Mouse (Mus musculus) MEL (cell line): ENCODE measurements around the gene Wls.

Source experiments
- CTCF ChIP-seq, 3 experiments: IDR thresholded peaks in 2 of 3; conservative IDR thresholded peaks in 1 of 3; 2 replicates each; pipeline ENCODE4 v1.5.1; 2011 to 2012; ENCODE audit warnings: low read length in 3 of 3, low read depth in 2 of 3, mild to moderate bottlenecking in 2 of 3, improper control_type of control experiment in 1 of 3, inconsistent platforms in 1 of 3, mixed read lengths in 1 of 3, moderate library complexity in 1 of 3; ENCODE audit not compliant: control insufficient read depth in 1 of 3, insufficient read depth in 1 of 3, poor library complexity in 1 of 3, severe bottlenecking in 1 of 3
- EP300 ChIP-seq, 2 experiments: IDR thresholded peaks; 2 replicates each; pipeline ENCODE4 v1.6.1; 2011; ENCODE audit warnings: improper control_type of control experiment in 2 of 2, low read length in 2 of 2, low read depth in 1 of 2, mild to moderate bottlenecking in 1 of 2
- ETS1 ChIP-seq: IDR thresholded peaks from 2 replicates; pipeline ENCODE4 v1.6.1; 2012; ENCODE audit warnings: low read depth, mild to moderate bottlenecking, inconsistent platforms, low read length, improper control_type of control experiment, moderate library complexity
- GATA1 ChIP-seq: IDR thresholded peaks from 2 replicates; pipeline ENCODE4 v1.6.1; 2011; ENCODE audit warnings: low read depth, low read length, improper control_type of control experiment
- HCFC1 ChIP-seq: IDR thresholded peaks from 2 replicates; pipeline ENCODE4 v1.6.1; 2012; ENCODE audit warnings: low read depth, mild to moderate bottlenecking, inconsistent platforms, low read length, improper control_type of control experiment, moderate library complexity
- MAFK ChIP-seq: IDR thresholded peaks from 2 replicates; pipeline ENCODE4 v1.6.1; 2011; ENCODE audit warnings: low read depth, mild to moderate bottlenecking, low read length, improper control_type of control experiment, borderline replicate concordance
- MAZ ChIP-seq: IDR thresholded peaks from 2 replicates; pipeline ENCODE4 v1.6.1; 2012; ENCODE audit warnings: low read depth, mild to moderate bottlenecking, inconsistent platforms, low read length, improper control_type of control experiment
- MYB ChIP-seq: IDR thresholded peaks from 2 replicates; pipeline ENCODE4 v1.6.1; 2011; ENCODE audit warnings: mild to moderate bottlenecking, low read depth, low read length, improper control_type of control experiment
- POLR2A ChIP-seq, 2 experiments: IDR thresholded peaks; 2 replicates each; pipeline ENCODE4 v1.6.1; 2011 to 2012; ENCODE audit warnings: low read length in 2 of 2, mild to moderate bottlenecking in 2 of 2, control low read depth in 1 of 2, improper control_type of control experiment in 1 of 2, low read depth in 1 of 2, moderate library complexity in 1 of 2; ENCODE audit not compliant: control insufficient read depth in 1 of 2, insufficient read depth in 1 of 2, poor library complexity in 1 of 2
- RCOR1 ChIP-seq: IDR thresholded peaks from 2 replicates; pipeline ENCODE4 v1.6.1; 2012; ENCODE audit warnings: low read depth, mild to moderate bottlenecking, inconsistent platforms, low read length, improper control_type of control experiment
- SMC3 ChIP-seq: IDR thresholded peaks from 2 replicates; pipeline ENCODE4 v1.6.1; 2011; ENCODE audit warnings: low read depth, low read length, improper control_type of control experiment
- USF1 ChIP-seq: IDR thresholded peaks from 2 replicates; pipeline ENCODE4 v1.6.1; 2014; ENCODE audit warnings: low read depth, mild to moderate bottlenecking, inconsistent platforms, low read length, improper control_type of control experiment, moderate library complexity
- ZKSCAN1 ChIP-seq: IDR thresholded peaks from 2 replicates; pipeline ENCODE4 v1.6.1; 2012; ENCODE audit warnings: low read depth, mild to moderate bottlenecking, inconsistent platforms, low read length, improper control_type of control experiment, moderate library complexity

- TF ChIP-seq CTCF (IDR thresholded peaks at IDR 0.05 in 2 of 3, conservative IDR thresholded peaks at IDR 0.05 in 1 of 3; ENCODE audit: control insufficient read depth in 1 of 3, insufficient read depth in 1 of 3, low read depth in 2 of 3, low read length in 3 of 3, poor library complexity in 1 of 3, severe bottlenecking in 1 of 3): no peak
- no peak for TF ChIP-seq RCOR1
- no peak for TF ChIP-seq EP300 (IDR thresholded peaks at IDR 0.05; ENCODE audit: low read depth in 1 of 2, low read length in 2 of 2)
- no peak for TF ChIP-seq MAFK
- TF ChIP-seq POLR2A (IDR thresholded peaks at IDR 0.05; ENCODE audit: control insufficient read depth in 1 of 2, insufficient read depth in 1 of 2, low read depth in 1 of 2, low read length in 2 of 2, poor library complexity in 1 of 2): no peak
- TF ChIP-seq ETS1: no peak
- TF ChIP-seq ZKSCAN1: no peak
- no peak for TF ChIP-seq SMC3
- no peak for TF ChIP-seq USF1
- no peak for TF ChIP-seq HCFC1
- TF ChIP-seq GATA1: no peak
- TF ChIP-seq MAZ: no peak
- no peak for TF ChIP-seq MYB
These were observed 2.0 kb downstream of the Wls start for GRCm38 (mm10) chr3:159841458-159841857.
